Mouse (Mus musculus) heart, embryonic 12.5 days (tissue): ENCODE results near the gene Gpatch4. TPM values are rescaled to one million over a fixed set of nuclear protein-coding genes. Genes with fewer than 3 reads are reported as not detected.
A peak's percentile ranks its signal among the peaks of the same experiment; 100 is the strongest.

Experiments used
- ATAC-seq: fragments of 200-750 bp; cut with Nextera tagmentation; 2 replicates; pipeline ENCODE4 v1.8.0; 2017; ENCODE audit warnings: moderate TSS enrichment, moderate library complexity; ENCODE audit not compliant: insufficient number of reproducible peaks, low FRiP score
- H3K27ac ChIP-seq: fragments of 300-500 bp; sonication (generic); 2 replicates; pipeline ENCODE4 v1.5.1; 2016; ENCODE audit warnings: mild to moderate bottlenecking, moderate library complexity; ENCODE audit not compliant: poor library complexity, severe bottlenecking
- H3K27me3 ChIP-seq: fragments of 300-500 bp; sonication (generic); replicated peaks from 2 replicates; pipeline ENCODE4 v1.6.1; 2016; ENCODE audit warnings: mild to moderate bottlenecking, moderate library complexity
- H3K36me3 ChIP-seq: fragments of 300-500 bp; sonication (generic); 2 replicates; pipeline ENCODE4 v1.6.1; 2016; ENCODE audit warnings: mild to moderate bottlenecking, moderate library complexity
- H3K4me1 ChIP-seq: fragments of 300-500 bp; sonication (generic); replicated peaks from 2 replicates; pipeline ENCODE4 v1.6.1; 2016; ENCODE audit warnings: mild to moderate bottlenecking
- H3K4me2 ChIP-seq: fragments of 300-500 bp; sonication (generic); 2 replicates; pipeline ENCODE4 v1.6.1; 2016; ENCODE audit warnings: mild to moderate bottlenecking, moderate library complexity
- H3K4me3 ChIP-seq: fragments of 300-500 bp; sonication (generic); 2 replicates; pipeline ENCODE4 v1.5.1; 2016; ENCODE audit warnings: mild to moderate bottlenecking
- H3K9ac ChIP-seq: fragments of 300-500 bp; sonication (generic); 2 replicates; pipeline ENCODE4 v1.6.1; 2016; ENCODE audit warnings: mild to moderate bottlenecking, moderate library complexity
- H3K9me3 ChIP-seq: fragments of 300-500 bp; sonication (generic); replicated peaks from 2 replicates; pipeline ENCODE4 v1.6.1; 2016; ENCODE audit warnings: mild to moderate bottlenecking, moderate library complexity
- WGBS: fragments of 180-500 bp; shearing (Covaris S2); methylation state at CpG from one replicate; pipeline ENCODE4 v1.1.7; 2016; 5-methylcytosine and 5-hydroxymethylcytosine counted together
- polyA plus RNA-seq: library from polyadenylated mRNA; unstranded; fragments of >200 nt; fragmentation: Nextera tagmentation; extraction: Ambion mirVana; gene quantifications from 2 replicates; pipeline ENCODE4 v1.2.1, GENCODE M21; 2016

Gpatch4 gene
- polyA plus RNA-seq, 1 experiment from 2014 or later = 19.2 TPM

- Histone ChIP-seq H3K36me3 (peaks cover 94% of the 10 kb centered on the region), H3K9me3 (no peaks in the 10 kb centered on the region), H3K27ac (no peak overlapping the region), H3K9ac (no peak overlapping the region), H3K27me3 (no peaks in the 10 kb centered on the region), H3K4me3 (no peak overlapping the region), H3K4me2 (no peak overlapping the region), H3K4me1 (no peaks in the 10 kb centered on the region)
- ATAC-seq = no peak
- 87% methylated on average over 7 of the region's 7 CpGs for WGBS
Measured at GRCm38 (mm10) chr3:88101736-88102135, 58.8 kb downstream of the Gpatch4 start.

GRCm38 (mm10) chr3:88102196-88102595 lies 59.3 kb downstream of the Gpatch4 start:
- no peak overlapping the region for H3K4me3 ChIP-seq
- H3K4me2 ChIP-seq = no peak overlapping the region
- WGBS = 74% methylated on average over 6 of the region's 6 CpGs
- no peaks in the 10 kb centered on the region for H3K4me1 ChIP-seq
- H3K27ac ChIP-seq = no peak overlapping the region
- no peak overlapping the region for H3K9ac ChIP-seq
- H3K9me3 ChIP-seq = no peaks in the 10 kb centered on the region
- H3K36me3 ChIP-seq = peaks cover 93% of the 10 kb centered on the region
- no peaks in the 10 kb centered on the region for H3K27me3 ChIP-seq
- ATAC-seq = 0 out of 2 replicates have a peak, but pooled peaks have one; percentile 22

- no peak for ATAC-seq
- Histone ChIP-seq H3K4me3 (no peak overlapping the region), H3K27me3 (no peaks in the 10 kb centered on the region), H3K9me3 (no peaks in the 10 kb centered on the region), H3K27ac (no peak overlapping the region), H3K4me1 (no peaks in the 10 kb centered on the region), H3K9ac (no peak overlapping the region), H3K36me3 (peaks cover 93% of the 10 kb centered on the region), H3K4me2 (no peak overlapping the region)
- WGBS = 67% methylated on average over 6 of the region's 6 CpGs
Measured at GRCm38 (mm10) chr3:88102611-88103010, 59.7 kb downstream of the Gpatch4 start.

Other genes with a start within 250 kb of the Gpatch4 start
- gene Ntrk1, start 247.9 kb upstream of the Gpatch4 start, polyA plus RNA-seq = 0.26 and 0.30 TPM in 2 replicates
- gene Insrr, start 246.2 kb upstream of the Gpatch4 start, polyA plus RNA-seq = 0.21 TPM in 1 of 2 replicates, not detected in the other
- 15.7 and 16.1 TPM in 2 replicates for gene Pear1, start 218.8 kb upstream of the Gpatch4 start, polyA plus RNA-seq
- gene Sh2d2a, start 196.4 kb upstream of the Gpatch4 start, polyA plus RNA-seq = 0.15 TPM in 1 of 2 replicates, not detected in the other
- 11.2 and 11.5 TPM in 2 replicates for gene Prcc, start 157.5 kb upstream of the Gpatch4 start, polyA plus RNA-seq
- 175 and 177 TPM in 2 replicates for gene Hdgf, start 136.8 kb upstream of the Gpatch4 start, polyA plus RNA-seq
- 62.9 and 65.2 TPM in 2 replicates for gene Mrpl24, start 123.6 kb upstream of the Gpatch4 start, polyA plus RNA-seq
- gene Isg20l2, start 112.8 kb upstream of the Gpatch4 start, polyA plus RNA-seq = 36.4 and 38.3 TPM in 2 replicates
- 13.6 and 14.1 TPM in 2 replicates for gene Rrnad1, start 112.4 kb upstream of the Gpatch4 start, polyA plus RNA-seq
- 7.3 and 8.0 TPM in 2 replicates for gene Crabp2, start 94.4 kb upstream of the Gpatch4 start, polyA plus RNA-seq
- gene Nes, start 72.0 kb upstream of the Gpatch4 start, polyA plus RNA-seq = 33.0 and 34.6 TPM in 2 replicates
- 0.09 and 0.15 TPM in 2 replicates for gene Bcan, start 42.9 kb upstream of the Gpatch4 start, polyA plus RNA-seq
- 0.08 and 0.17 TPM in 2 replicates for gene Hapln2, start 15.5 kb upstream of the Gpatch4 start, polyA plus RNA-seq
- 137 and 139 TPM in 2 replicates for gene Naxe, start 15.4 kb downstream of the Gpatch4 start, polyA plus RNA-seq
- not detected in 2 replicates for gene Ttc24, start 35.2 kb downstream of the Gpatch4 start, polyA plus RNA-seq
- gene Iqgap3, start 38.9 kb downstream of the Gpatch4 start, polyA plus RNA-seq = 32.3 and 36.8 TPM in 2 replicates
- gene Mef2d, start 99.3 kb downstream of the Gpatch4 start, polyA plus RNA-seq = 53.5 and 56.6 TPM in 2 replicates
- gene Rhbg, start 211.6 kb downstream of the Gpatch4 start, polyA plus RNA-seq = 0.19 TPM in 1 of 2 replicates, not detected in the other
- not detected in 2 replicates for gene Gm38392, start 244.1 kb downstream of the Gpatch4 start, polyA plus RNA-seq